Mouse (Mus musculus): ENCODE results near the gene Kcnk18.

DNA sequence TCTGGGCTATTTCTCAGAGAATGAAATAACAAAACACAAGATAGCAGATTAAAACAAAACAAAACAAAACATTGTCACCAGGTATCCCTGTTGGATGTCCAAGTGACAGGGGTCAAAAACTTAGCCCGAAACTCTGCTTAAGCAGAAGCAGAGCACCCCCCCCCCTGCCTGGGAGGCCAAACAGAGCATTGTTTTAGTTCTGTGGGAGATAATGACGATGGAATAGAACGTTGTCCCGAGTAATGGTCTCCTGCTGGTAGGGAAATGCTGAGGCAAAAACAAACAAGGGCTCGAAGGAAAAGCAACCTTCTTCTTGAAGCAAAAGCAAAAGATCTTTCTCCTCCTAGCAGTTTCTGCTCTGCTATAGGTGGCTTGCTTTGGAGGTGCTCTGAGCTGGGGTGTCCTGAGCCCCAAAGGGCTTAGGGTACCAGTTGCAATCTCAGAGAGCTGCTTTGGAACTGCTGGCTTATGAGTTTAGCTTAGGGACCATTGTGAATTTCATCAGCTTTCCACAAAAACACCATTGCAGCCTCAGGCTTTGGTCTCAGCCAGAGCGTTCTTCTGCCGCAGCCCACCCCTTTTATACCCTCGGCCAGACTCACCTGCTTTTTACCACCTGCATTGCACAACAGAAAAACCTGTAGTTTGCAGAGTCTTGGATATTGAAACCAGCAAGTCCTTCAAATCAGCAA lies 28.4 kb upstream of the Kcnk18 start:
- no peak for TF ChIP-seq POLR2A (IDR thresholded peaks at IDR 0.05; ENCODE audit: low read depth, low read length)
- TF ChIP-seq CTCF (IDR thresholded peaks at IDR 0.05; ENCODE audit: extremely low read depth, insufficient read depth, insufficient read length, insufficient replicate concordance) = no peak

Measured in spleen, adult 2 months (tissue).